Mouse (Mus musculus) limb, embryonic 14.5 days (tissue): Measurements from ENCODE around the gene Ociad2. TPM values are rescaled to one million over a fixed set of nuclear protein-coding genes. Genes with fewer than 3 reads are reported as not detected.

Experiments
- ATAC-seq: fragments of 200-750 bp; cut with Nextera tagmentation; 2 replicates; pipeline ENCODE4 v1.8.0; 2017; ENCODE audit warnings: low read depth, moderate number of reproducible peaks, moderate TSS enrichment; ENCODE audit not compliant: low FRiP score
- DNase-seq: peaks from one replicate; pipeline ENCODE4 v3.0.0-alpha.2; 2015; ENCODE audit warnings: low spot score
- H3K27ac ChIP-seq: fragments of 300-500 bp; sonication (generic); replicated peaks from 2 replicates; pipeline ENCODE4 v1.5.1; 2014; ENCODE audit warnings: low read depth, mild to moderate bottlenecking, low read length, moderate library complexity, mixed read lengths
- H3K27me3 ChIP-seq: fragments of 300-500 bp; sonication (generic); 2 replicates; pipeline ENCODE4 v1.6.1; 2014; ENCODE audit warnings: low read length, mixed read lengths; ENCODE audit not compliant: control insufficient read depth, insufficient read depth
- H3K36me3 ChIP-seq: fragments of 300-500 bp; sonication (generic); 2 replicates; pipeline ENCODE4 v1.6.1; 2014; ENCODE audit warnings: mild to moderate bottlenecking, low read length, moderate library complexity, mixed read lengths; ENCODE audit not compliant: control insufficient read depth, insufficient read depth
- H3K4me1 ChIP-seq: fragments of 300-500 bp; sonication (generic); 2 replicates; pipeline ENCODE4 v1.6.1; 2014; ENCODE audit warnings: antibody characterized with exemption, low read length, mixed read lengths; ENCODE audit not compliant: control insufficient read depth, insufficient read depth
- H3K4me2 ChIP-seq: fragments of 300-500 bp; sonication (generic); replicated peaks from 2 replicates; pipeline ENCODE4 v1.6.1; 2014; ENCODE audit warnings: low read depth, mild to moderate bottlenecking, low read length, moderate library complexity; ENCODE audit not compliant: severe bottlenecking
- H3K4me3 ChIP-seq: fragments of 300-500 bp; sonication (generic); replicated peaks from 2 replicates; pipeline ENCODE4 v1.5.1; 2014; ENCODE audit warnings: low read length
- H3K9ac ChIP-seq: fragments of 300-500 bp; sonication (generic); 2 replicates; pipeline ENCODE4 v1.6.1; 2014; ENCODE audit warnings: mild to moderate bottlenecking, low read depth, low read length, moderate library complexity; ENCODE audit not compliant: severe bottlenecking
- H3K9me3 ChIP-seq: fragments of 300-500 bp; sonication (generic); 2 replicates; pipeline ENCODE4 v1.6.1; 2016; ENCODE audit warnings: low read length; ENCODE audit not compliant: control insufficient read depth
- POLR2A ChIP-seq: fragments of 200-500 bp; IDR thresholded peaks from 2 replicates; pipeline ENCODE4 v1.8.0; 2012; ENCODE audit warnings: inconsistent platforms, mild to moderate bottlenecking, moderate library complexity, borderline replicate concordance; ENCODE audit not compliant: insufficient read depth, insufficient read length; ENCODE audit errors: extremely low read depth
- WGBS: fragments of 180-500 bp; shearing (Covaris S2); extraction: QIAGEN DNeasy Blood & Tissue Kit; methylation state at CpG from one replicate; pipeline ENCODE4 v1.1.7; 2014; 5-methylcytosine and 5-hydroxymethylcytosine counted together
- polyA plus RNA-seq, 2 experiments: library from polyadenylated mRNA; depleted of rRNA in 1 of 2; stranded (reverse) in 1 of 2; unstranded in 1 of 2; fragments of >200 nt; fragmentation: Nextera tagmentation in 1 of 2; extraction: Ambion mirVana in 1 of 2; gene quantifications; 2 replicates each; pipeline versions ENCODE4 v1.2.1 to v1.2.3; 2012 to 2014

The Ociad2 gene
- polyA plus RNA-seq, 2 experiments, result 3.1 to 12.8 TPM

DNA sequence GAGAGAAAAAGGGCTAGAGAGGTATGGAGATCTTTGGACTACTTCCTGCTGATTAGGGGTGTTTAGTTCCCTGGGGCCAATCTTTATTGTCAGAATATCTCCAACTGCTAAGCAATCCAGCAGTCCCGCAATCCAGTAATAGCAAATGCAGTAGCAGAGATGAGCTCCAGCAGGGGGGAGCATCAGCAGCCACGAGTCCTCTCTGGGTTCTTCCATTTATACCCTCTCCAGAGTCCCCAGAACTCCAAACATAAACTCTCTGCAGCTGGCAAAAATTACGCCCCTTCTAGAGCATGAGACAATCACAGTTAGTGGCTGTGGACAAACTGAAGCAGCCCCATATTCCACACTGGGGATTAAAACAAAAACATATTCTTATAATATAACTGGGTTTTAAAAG, 28.9 kb upstream of the Ociad2 start:
- no peak for ATAC-seq
- H3K9ac ChIP-seq, result no peak overlapping the region
- H3K4me2 ChIP-seq, result no peak overlapping the region
- no peaks in the 10 kb centered on the region for H3K9me3 ChIP-seq
- no peak overlapping the region for H3K4me3 ChIP-seq
- no peaks in the 10 kb centered on the region for H3K27me3 ChIP-seq
- H3K4me1 ChIP-seq, result no peaks in the 10 kb centered on the region
- DNase-seq, result no peak
- 46% methylated on average over 3 of the region's 3 CpGs for whole genome bisulfite sequencing
- no peaks in the 10 kb centered on the region for H3K36me3 ChIP-seq
- no peak overlapping the region for H3K27ac ChIP-seq
- TF ChIP-seq POLR2A, result no peak

DNA sequence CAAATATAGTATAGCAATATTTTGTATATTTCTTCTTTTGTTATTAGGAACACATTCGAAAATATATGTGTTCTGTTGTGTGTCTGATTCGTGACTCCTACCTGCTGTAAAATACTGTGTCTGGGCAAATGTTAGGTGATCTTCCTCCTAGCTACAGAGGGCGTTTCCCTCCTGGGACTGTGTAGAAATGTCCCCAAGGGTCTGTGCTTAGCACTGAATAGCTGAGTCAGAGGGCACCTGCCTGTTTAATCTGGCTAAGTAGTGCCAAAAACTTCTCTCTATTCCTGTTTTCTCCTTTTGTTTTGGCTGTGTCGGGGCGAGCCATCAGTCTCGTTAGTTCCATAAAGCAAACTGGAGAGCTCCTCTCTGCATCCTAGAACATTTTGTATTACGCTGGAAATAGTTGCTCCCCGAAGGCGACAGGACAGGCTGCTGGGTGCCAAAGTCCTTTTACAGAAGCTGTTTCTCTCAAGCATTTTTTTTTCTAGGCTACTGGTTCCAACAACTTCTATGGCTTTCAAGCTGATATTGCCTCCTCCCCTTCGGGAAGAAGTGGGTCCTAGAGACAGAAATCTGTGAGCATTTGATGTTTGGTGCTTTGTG, 28.1 kb upstream of the Ociad2 start:
- H3K4me2 ChIP-seq, result no peak overlapping the region
- no peak overlapping the region for H3K4me3 ChIP-seq
- H3K9ac ChIP-seq, result no peak overlapping the region
- DNase-seq (no peak), ATAC-seq (no peak)
- H3K27me3 ChIP-seq, result no peaks in the 10 kb centered on the region
- WGBS, result 73% methylated on average over 10 of the region's 10 CpGs
- H3K27ac ChIP-seq, result no peak overlapping the region
- no peaks in the 10 kb centered on the region for H3K9me3 ChIP-seq
- no peaks in the 10 kb centered on the region for H3K36me3 ChIP-seq
- no peaks in the 10 kb centered on the region for H3K4me1 ChIP-seq
- TF ChIP-seq POLR2A, result no peak

DNA sequence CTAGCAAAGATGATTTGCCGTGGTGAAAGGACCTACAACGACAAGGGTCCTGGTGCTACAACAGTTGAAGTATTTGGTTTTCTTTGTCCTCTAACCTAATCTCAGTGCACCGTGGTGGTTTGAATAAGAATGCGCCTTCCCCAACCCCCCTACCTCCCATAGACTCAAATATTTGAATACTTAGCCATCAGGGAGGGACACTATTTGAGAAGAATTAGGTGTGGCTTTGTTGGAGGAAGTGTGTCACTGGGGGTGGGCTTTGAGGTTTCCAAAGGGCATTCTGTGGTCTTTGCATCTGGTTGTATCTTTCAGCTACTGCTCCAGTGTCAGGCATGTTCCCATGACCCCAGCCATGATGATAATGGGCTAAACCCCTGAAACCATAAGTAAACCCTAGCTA, 27.1 kb upstream of the Ociad2 start:
- WGBS, result 80% methylated on average over 4 of the region's 4 CpGs
- Histone ChIP-seq H3K36me3 (no peaks in the 10 kb centered on the region), H3K9ac (no peak overlapping the region), H3K27me3 (no peaks in the 10 kb centered on the region), H3K4me3 (no peak overlapping the region), H3K9me3 (no peaks in the 10 kb centered on the region), H3K4me1 (no peaks in the 10 kb centered on the region), H3K27ac (no peak overlapping the region), H3K4me2 (no peak overlapping the region)
- no peak for TF ChIP-seq POLR2A
- ATAC-seq, result no peak
- no peak for DNase-seq

DNA sequence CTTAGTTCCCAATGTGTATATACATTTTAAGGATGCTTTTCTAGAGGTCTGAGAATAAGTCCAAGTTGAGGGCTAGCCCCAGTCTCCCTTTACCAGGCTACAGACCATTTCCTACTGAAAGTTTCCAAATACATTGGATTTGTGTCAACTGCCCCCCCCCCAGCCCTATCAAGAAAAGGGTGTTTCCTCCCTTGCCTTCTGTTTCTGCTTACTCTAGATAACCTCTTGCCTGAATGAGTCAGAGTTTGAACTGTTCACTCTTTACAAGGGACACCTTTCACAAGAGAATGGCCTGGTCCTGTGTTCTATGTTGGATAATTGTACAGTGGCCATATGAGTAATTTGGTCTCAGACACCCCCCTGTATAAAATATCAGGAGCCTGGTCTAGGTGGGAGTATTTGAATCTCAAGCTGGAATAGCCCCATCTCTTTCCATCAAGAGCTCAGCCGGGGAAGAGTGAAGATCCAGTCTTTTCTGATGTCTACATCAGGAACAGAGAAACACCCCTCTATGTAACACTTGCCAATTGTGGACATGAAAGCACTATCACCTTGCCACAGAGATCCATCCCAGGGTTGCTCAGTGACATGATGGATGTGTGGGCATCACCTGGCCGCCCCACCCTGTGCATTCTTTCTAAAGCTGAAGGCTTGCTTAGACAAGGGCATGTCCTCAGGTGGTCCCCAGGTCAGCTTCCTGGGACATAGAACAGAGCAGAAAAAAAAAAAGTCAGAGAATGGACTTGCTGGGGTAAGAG, 23.5 kb upstream of the Ociad2 start:
- no peak for TF ChIP-seq POLR2A
- Histone ChIP-seq H3K4me3 (no peak overlapping the region), H3K9me3 (no peaks in the 10 kb centered on the region), H3K4me2 (no peak overlapping the region), H3K4me1 (no peaks in the 10 kb centered on the region), H3K9ac (no peak overlapping the region), H3K27me3 (no peaks in the 10 kb centered on the region), H3K36me3 (no peaks in the 10 kb centered on the region), H3K27ac (no peak overlapping the region)
- DNase-seq (no peak), ATAC-seq (no peak)
- WGBS, result 84% methylated on average over 2 of the region's 2 CpGs

DNA sequence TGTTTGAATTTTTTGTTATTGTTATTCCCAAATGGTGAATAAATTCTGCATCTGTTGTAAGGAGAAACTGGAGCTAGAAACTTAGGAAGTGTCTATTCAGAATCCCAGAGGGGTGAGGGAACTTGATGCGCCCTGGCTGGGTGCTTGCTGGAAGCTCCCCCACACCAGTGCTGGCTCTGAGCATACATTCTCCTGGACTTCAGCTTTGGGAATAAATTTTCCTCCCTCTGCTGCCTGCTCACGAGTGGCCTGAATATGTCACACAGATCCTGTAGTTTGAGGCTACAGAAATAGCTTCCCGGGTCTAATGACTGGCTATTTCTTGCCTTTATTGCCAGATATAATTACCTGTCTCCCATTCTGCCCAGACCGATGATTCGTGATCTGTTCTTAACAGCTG, 22.0 kb upstream of the Ociad2 start:
- 76% methylated on average over 5 of the region's 5 CpGs for WGBS
- no peaks in the 10 kb centered on the region for H3K36me3 ChIP-seq
- DNase-seq, result no peak
- no peak for ATAC-seq
- H3K27ac ChIP-seq, result no peak overlapping the region
- no peaks in the 10 kb centered on the region for H3K27me3 ChIP-seq
- no peak overlapping the region for H3K4me2 ChIP-seq
- no peaks in the 10 kb centered on the region for H3K9me3 ChIP-seq
- no peak overlapping the region for H3K9ac ChIP-seq
- H3K4me1 ChIP-seq, result no peaks in the 10 kb centered on the region
- TF ChIP-seq POLR2A, result no peak
- H3K4me3 ChIP-seq, result no peak overlapping the region
